Mouse (Mus musculus): Measurements from ENCODE around the gene Rgl2.

Rgl2 gene

GRCm38 (mm10) chr17:33919351-33920281 lies 9.7 kb upstream of the Rgl2 start:
- Histone ChIP-seq H3K27me3 (ENCODE audit: insufficient read depth, low read length) (no peaks in the 10 kb centered on the region), H3K4me1 (replicated peaks; ENCODE audit: low read depth, low read length) (peaks cover 79% of the 10 kb centered on the region), H3K36me3 (ENCODE audit: insufficient read depth, low read length) (peaks cover 55% of the 10 kb centered on the region), H3K9me3 (ENCODE audit: low read length) (no peaks in the 10 kb centered on the region), H3K4me3 (replicated peaks; ENCODE audit: low read length) (peak overlapping the region; percentile 80)
- no peak; the same call in 1 of the 2 replicates for TF ChIP-seq CTCF (conservative IDR thresholded peaks at IDR 0.05; ENCODE audit: low read length)

GRCm38 (mm10) chr17:33920282-33921097 lies 8.9 kb upstream of the Rgl2 start:
- peaks cover 80% of the 10 kb centered on the region for H3K4me1 ChIP-seq (replicated peaks; ENCODE audit: low read depth, low read length)
- TF ChIP-seq CTCF (conservative IDR thresholded peaks at IDR 0.05; ENCODE audit: low read length) (peak; percentile 86), POU5F1 (IDR thresholded peaks at IDR 0.05; ENCODE audit: borderline replicate concordance, low read length) (no peak)
- no peaks in the 10 kb centered on the region for H3K9me3 ChIP-seq (ENCODE audit: low read length)

GRCm38 (mm10) chr17:33921361-33921760 lies 8.0 kb upstream of the Rgl2 start:
- H3K36me3 ChIP-seq (ENCODE audit: insufficient read depth, low read length), result peaks cover 59% of the 10 kb centered on the region
- 0 out of 2 replicates have a peak overlapping the region, but pooled peaks have one; percentile 80 for H3K4me3 ChIP-seq (replicated peaks; ENCODE audit: low read length)
- TF ChIP-seq POU5F1 (IDR thresholded peaks at IDR 0.05; ENCODE audit: borderline replicate concordance, low read length), result no peak
- no peaks in the 10 kb centered on the region for H3K27me3 ChIP-seq (ENCODE audit: insufficient read depth, low read length)
- H3K4me1 ChIP-seq (replicated peaks; ENCODE audit: low read depth, low read length), result peaks cover 88% of the 10 kb centered on the region
- H3K9me3 ChIP-seq (ENCODE audit: low read length), result no peaks in the 10 kb centered on the region

More at GRCm38 (mm10) chr17:33920282-33921097, 8.9 kb upstream of the Rgl2 start:
- no peaks in the 10 kb centered on the region for H3K27me3 ChIP-seq (ENCODE audit: insufficient read depth, low read length)
- peak overlapping the region; percentile 80 for H3K4me3 ChIP-seq (replicated peaks; ENCODE audit: low read length)
- peaks cover 51% of the 10 kb centered on the region for H3K36me3 ChIP-seq (ENCODE audit: insufficient read depth, low read length)

GRCm38 (mm10) chr17:33924577-33925283 lies 4.6 kb upstream of the Rgl2 start:
- Histone ChIP-seq H3K27me3 (ENCODE audit: insufficient read depth, low read length) (no peaks in the 10 kb centered on the region), H3K36me3 (ENCODE audit: insufficient read depth, low read length) (peaks cover 63% of the 10 kb centered on the region), H3K9me3 (ENCODE audit: low read length) (no peaks in the 10 kb centered on the region), H3K4me3 (replicated peaks; ENCODE audit: low read length) (peak overlapping the region; percentile 55), H3K4me1 (replicated peaks; ENCODE audit: low read depth, low read length) (peaks cover 69% of the 10 kb centered on the region)
- TF ChIP-seq NANOG (IDR thresholded peaks at IDR 0.05; ENCODE audit: borderline replicate concordance, low read length), result no peak
- peak; percentile 94 for TF ChIP-seq CTCF (conservative IDR thresholded peaks at IDR 0.05; ENCODE audit: low read length)

- Histone ChIP-seq H3K9me3 (ENCODE audit: low read length) (no peaks in the 10 kb centered on the region), H3K27me3 (ENCODE audit: insufficient read depth, low read length) (no peaks in the 10 kb centered on the region), H3K4me1 (replicated peaks; ENCODE audit: low read depth, low read length) (peaks cover 61% of the 10 kb centered on the region), H3K4me3 (replicated peaks; ENCODE audit: low read length) (peak overlapping the region; percentile 55), H3K36me3 (ENCODE audit: insufficient read depth, low read length) (peaks cover 63% of the 10 kb centered on the region)
- peak; percentile 56 for TF ChIP-seq CTCF (conservative IDR thresholded peaks at IDR 0.05; ENCODE audit: low read length)
- TF ChIP-seq NANOG (IDR thresholded peaks at IDR 0.05; ENCODE audit: borderline replicate concordance, low read length), result no peak
Observed at GRCm38 (mm10) chr17:33925406-33926116, 3.8 kb upstream of the Rgl2 start.

- H3K9me3 ChIP-seq (ENCODE audit: low read length), result no peaks in the 10 kb centered on the region
- H3K4me3 ChIP-seq (replicated peaks; ENCODE audit: low read length), result peak overlapping the region; percentile 55
- H3K27me3 ChIP-seq (ENCODE audit: insufficient read depth, low read length), result no peaks in the 10 kb centered on the region
- H3K36me3 ChIP-seq (ENCODE audit: insufficient read depth, low read length), result peaks cover 59% of the 10 kb centered on the region
- TF ChIP-seq CTCF (conservative IDR thresholded peaks at IDR 0.05; ENCODE audit: low read length), result peak; percentile 64
- TF ChIP-seq POU5F1 (IDR thresholded peaks at IDR 0.05; ENCODE audit: borderline replicate concordance, low read length), result no peak
- peaks cover 59% of the 10 kb centered on the region for H3K4me1 ChIP-seq (replicated peaks; ENCODE audit: low read depth, low read length)
Observed at GRCm38 (mm10) chr17:33926207-33926932, 3.0 kb upstream of the Rgl2 start.

- no peaks in the 10 kb centered on the region for H3K27me3 ChIP-seq (ENCODE audit: insufficient read depth, low read length)
- H3K9me3 ChIP-seq (ENCODE audit: low read length), result no peaks in the 10 kb centered on the region
- peak overlapping the region; percentile 97 for H3K4me3 ChIP-seq (replicated peaks; ENCODE audit: low read length)
- TF ChIP-seq POU5F1 (IDR thresholded peaks at IDR 0.05; ENCODE audit: borderline replicate concordance, low read length) (no peak), CTCF (conservative IDR thresholded peaks at IDR 0.05; ENCODE audit: low read length) (no peak), NANOG (IDR thresholded peaks at IDR 0.05; ENCODE audit: borderline replicate concordance, low read length) (no peak)
- H3K4me1 ChIP-seq (replicated peaks; ENCODE audit: low read depth, low read length), result peaks cover 67% of the 10 kb centered on the region
- peaks cover 60% of the 10 kb centered on the region for H3K36me3 ChIP-seq (ENCODE audit: insufficient read depth, low read length)
Observed at GRCm38 (mm10) chr17:33928251-33928947, 944 bp upstream of the Rgl2 start.
